Mouse (Mus musculus): ENCODE measurements around the gene Nfic. TPM values are rescaled to one million over a fixed set of nuclear protein-coding genes. Genes with fewer than 3 reads are reported as not detected.

Gene Nfic
- polyA plus RNA-seq, 1 experiment = 33.6 TPM

DNA sequence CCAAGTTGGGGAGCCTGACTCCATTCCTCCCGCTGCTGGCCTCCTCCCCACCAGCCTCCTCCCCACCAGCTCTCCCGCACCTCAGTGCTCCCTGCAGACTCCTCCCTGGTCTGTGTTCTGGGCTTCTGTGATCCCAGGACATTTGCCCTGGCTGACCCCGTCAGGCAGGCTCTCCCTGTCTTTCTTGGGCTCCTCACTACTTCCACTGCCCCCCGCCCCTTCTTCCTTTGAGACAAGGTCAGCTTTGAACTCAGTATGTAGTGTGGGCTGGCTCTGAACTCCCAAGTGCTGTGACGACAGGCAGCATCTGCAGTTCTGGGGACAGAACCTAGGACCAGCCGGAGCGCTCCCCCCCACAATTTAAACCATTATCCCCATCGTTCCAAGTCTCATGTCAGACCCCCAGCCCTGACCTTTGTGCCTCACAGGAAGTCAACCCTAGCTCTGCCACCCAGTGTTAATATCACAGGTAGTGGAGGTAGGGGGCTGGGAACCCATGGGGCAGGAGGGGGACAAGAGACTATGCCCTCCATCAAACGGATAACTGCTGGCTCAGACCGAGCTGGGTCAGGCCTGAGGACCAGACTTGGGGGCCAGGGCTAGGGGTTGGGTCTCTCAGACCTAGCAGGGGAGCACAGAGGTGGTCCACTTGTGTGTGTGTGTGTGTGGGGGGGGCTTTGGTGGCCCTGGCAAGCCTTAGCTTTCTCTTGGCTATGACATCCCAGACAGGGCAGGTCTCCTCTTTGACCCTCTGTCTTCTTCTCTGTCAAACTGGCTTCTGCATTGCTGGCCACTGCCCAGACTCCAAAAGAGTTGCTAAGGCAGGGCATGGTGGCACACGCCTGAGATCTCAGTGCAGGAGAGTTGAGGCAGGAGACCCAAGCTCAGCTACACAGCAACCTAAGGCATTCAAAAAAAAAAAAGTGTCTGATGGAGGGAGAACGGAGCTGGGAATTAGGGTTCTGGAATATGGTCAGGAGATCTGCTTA lies 37.9 kb downstream of the Nfic start:
- no peak for DNase-seq (ENCODE audit: low read depth)

GRCm38 (mm10) chr10:81416581-81417226 lies 38.7 kb downstream of the Nfic start:
- no peak for DNase-seq (ENCODE audit: low read depth)

DNA sequence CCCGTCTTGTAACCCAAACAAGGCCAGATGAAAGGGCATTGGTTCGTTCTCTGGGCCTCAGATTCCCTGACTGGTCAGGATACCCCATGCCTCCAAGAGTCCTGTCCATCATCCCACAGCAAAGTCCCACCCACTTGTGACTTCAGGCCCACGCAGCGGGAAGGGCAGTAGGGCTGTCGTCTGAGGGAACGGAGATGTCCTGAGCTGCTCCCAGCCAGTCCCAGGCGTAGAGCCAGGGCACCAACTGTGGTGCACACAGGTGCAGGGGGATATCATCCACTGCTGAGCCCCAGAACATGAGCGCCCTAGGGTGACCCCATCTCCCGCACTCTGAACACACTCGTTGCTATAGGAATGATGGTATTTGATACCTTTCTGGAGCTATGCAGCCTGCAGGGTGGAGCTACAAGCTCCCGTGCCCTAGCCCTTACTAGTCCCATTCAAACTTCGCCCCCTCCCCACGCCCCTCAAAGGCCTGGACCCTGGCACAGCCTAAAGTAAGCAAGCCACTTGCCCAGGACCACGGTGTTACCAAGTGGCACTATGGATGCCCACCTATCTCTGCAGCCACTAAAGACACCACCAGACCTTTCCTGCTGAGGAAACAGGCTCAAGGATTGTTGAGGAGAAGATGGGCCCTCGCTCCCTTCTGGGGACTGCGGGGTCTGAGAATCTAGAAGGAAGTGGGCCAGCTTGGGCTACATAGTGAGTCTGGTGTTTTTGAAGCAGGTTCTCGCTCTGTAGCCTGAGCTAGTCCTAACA lies 39.7 kb downstream of the Nfic start:
- no peak for DNase-seq (ENCODE audit: low read depth)

- DNase-seq (ENCODE audit: low read depth) = no peak
Observed at GRCm38 (mm10) chr10:81415146-81415545, 40.3 kb downstream of the Nfic start.

DNA sequence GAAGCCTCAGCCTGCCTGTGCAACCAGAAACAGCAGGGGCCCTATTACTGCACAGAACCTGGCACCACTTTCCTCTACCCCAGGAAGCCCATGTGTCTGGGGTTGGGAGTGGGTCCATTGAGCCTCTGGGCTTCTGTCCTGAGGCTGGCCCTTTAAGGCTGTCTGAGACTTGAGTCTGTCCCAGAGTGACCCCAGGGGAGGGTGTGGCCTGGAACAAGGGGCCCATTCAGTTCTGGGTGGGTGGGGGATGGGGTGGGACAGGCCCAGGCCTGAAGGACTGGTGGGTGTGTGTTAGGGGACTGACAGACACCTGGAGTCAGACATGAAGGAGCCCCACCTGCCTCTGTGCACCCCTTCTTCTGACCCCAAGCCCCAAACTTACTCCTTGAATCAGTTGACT lies 40.8 kb downstream of the Nfic start:
- no peak for DNase-seq (ENCODE audit: low read depth)

- DNase-seq (ENCODE audit: low read depth) = no peak
Observed at GRCm38 (mm10) chr10:81413310-81414261, 41.8 kb downstream of the Nfic start.

GRCm38 (mm10) chr10:81412586-81413309 lies 42.7 kb downstream of the Nfic start:
- DNase-seq (ENCODE audit: low read depth) = no peak

DNA sequence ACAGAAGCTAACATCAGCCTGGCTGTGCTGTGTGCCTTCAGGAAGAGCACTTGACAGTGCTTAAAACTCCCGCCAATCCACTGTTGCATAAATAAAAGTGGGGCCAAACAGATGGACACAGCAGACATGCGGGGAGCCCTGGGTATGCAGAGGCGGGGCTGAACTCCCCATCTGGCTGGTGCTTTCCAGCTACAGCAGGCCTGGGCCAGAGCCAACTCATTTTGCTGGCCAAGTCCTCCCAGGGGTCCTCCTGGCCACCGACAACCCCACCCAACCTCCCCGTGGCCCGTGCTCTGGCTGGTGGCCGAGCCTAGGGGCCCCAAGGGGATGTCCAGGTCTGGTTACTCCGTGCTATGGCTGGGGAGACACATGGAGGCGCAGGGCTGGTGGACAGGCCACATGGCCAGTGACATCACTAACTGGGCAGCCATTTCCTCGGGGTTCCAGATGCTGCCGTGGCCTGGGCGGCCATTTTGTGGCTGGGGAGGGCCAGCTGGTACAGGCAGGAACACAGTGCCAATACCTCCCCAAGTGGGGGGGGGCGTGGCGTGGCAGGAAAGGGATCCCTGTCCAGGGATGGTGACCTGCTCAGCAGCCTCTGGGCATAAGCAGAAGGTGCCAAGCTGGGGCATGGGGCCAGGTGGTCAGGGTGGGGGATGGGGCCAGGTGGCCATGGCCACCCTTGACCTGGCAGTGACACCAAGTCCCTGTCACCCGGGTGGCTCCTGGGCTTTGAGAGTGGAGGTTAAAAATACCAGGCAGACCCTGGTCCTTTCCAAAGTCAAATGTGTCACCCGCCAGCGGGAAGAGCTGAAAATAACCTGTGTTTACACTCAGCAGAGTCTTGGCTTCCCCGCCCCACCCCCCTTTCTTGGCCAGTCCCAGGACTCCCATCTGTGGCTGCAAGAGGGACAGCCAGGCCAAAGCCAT lies 43.7 kb downstream of the Nfic start:
- DNase-seq (ENCODE audit: low read depth) = no peak

- no peak for DNase-seq (ENCODE audit: low read depth)
Observed at GRCm38 (mm10) chr10:81410981-81411380, 44.5 kb downstream of the Nfic start.

GRCm38 (mm10) chr10:81410350-81410749 lies 45.1 kb downstream of the Nfic start:
- DNase-seq (ENCODE audit: low read depth) = no peak

DNA sequence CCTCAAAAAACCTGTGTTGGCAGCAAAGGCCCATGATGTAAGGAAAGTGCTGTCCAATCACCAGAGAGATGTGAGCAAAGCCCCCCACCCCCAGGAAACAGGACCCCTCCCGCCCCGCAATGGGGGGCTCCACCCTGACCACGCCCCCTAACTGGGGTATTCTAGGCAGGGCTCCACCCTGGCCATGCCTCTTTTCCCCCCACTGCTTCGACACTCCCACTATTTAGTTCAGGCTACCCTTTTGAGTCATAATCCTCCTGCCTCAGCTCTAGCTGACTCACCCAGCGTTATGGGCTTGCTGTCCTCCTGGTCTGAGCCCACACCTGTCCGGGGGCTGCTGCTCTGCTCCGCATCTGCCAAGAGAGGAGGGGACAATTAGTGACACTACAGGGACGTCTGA lies 46.1 kb downstream of the Nfic start:
- DNase-seq (ENCODE audit: low read depth) = no peak

- DNase-seq (ENCODE audit: low read depth) = no peak
Observed at GRCm38 (mm10) chr10:81408871-81409291, 46.6 kb downstream of the Nfic start.

GRCm38 (mm10) chr10:81408424-81408729 lies 47.1 kb downstream of the Nfic start:
- no peak for DNase-seq (ENCODE audit: low read depth)

- no peak for DNase-seq (ENCODE audit: low read depth)
Observed at GRCm38 (mm10) chr10:81407539-81408423, 47.7 kb downstream of the Nfic start.

GRCm38 (mm10) chr10:81406504-81407440 lies 48.7 kb downstream of the Nfic start:
- no peak for DNase-seq (ENCODE audit: low read depth)

DNA sequence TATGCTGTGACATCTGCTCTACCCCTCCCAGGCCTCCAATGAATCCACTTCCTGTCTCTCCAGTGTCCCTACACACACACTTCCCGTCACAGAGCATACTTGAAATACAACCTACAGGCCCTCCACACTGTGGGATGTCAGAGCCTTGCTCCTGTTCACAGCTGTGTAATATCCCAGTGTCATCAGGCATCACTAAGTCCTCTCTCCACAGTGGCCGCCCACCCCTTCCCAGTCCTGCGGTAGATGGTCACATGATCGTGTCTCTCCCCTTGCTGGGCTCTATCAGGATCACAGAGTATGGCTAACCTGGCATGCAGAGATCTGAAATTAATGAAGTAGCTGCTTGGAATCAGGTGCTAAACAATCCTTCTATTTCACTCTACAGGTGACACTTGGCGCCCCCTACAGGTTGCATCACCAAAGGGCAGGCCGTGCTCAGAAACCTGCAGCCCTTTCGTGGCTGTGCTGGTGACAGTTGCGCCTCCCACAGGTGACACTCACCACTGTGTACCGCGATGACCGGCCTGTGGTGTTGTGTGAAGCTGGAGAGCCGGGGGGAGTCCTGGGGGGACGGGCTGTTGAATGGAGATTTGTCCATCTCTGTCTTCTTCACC lies 49.7 kb downstream of the Nfic start:
- DNase-seq (ENCODE audit: low read depth) = no peak

DNA sequence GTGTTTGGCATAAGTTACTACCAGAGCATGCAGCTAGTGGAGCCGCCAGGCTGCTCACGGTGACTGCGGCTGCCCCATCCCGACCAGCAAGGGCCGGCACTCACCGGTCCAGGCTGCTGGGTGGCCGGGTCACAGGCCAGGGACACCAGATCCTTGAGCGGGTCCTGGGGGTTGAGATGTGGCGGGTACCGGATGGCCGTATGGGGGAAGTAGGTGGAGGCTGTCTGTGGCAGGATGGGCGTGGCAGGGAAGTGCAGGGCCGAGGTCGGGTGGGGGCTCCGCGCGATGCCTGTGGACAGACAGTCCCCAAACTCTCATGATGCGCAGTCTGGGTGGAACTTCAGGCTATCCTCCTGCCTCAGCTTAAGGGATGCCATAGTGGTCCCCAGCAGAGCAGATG lies 50.7 kb downstream of the Nfic start:
- no peak for DNase-seq (ENCODE audit: low read depth)

Data from gonadal fat pad, adult 2 months (tissue).